Mouse (Mus musculus) heart, embryonic 10.5 days (tissue): ENCODE measurements around the gene Reck. TPM values are rescaled to one million over a fixed set of nuclear protein-coding genes. Genes with fewer than 3 reads are reported as not detected.

Source experiments
- DNase-seq: peaks from one replicate; pipeline ENCODE4 v3.0.0-alpha.2; 2017; ENCODE audit warnings: low spot score
- H3K27ac ChIP-seq: fragments of 300-500 bp; sonication (generic); 2 replicates; pipeline ENCODE4 v1.5.1; 2016; ENCODE audit warnings: mild to moderate bottlenecking
- H3K27me3 ChIP-seq: fragments of 300-500 bp; sonication (generic); 2 replicates; pipeline ENCODE4 v1.6.1; 2016; ENCODE audit warnings: mild to moderate bottlenecking; ENCODE audit not compliant: poor library complexity, insufficient read depth, severe bottlenecking
- H3K36me3 ChIP-seq: fragments of 300-500 bp; sonication (generic); 2 replicates; pipeline ENCODE4 v1.6.1; 2016; ENCODE audit warnings: mild to moderate bottlenecking, moderate library complexity
- H3K4me1 ChIP-seq: fragments of 300-500 bp; sonication (generic); 2 replicates; pipeline ENCODE4 v1.6.1; 2016; ENCODE audit warnings: mild to moderate bottlenecking
- H3K4me3 ChIP-seq: fragments of 300-500 bp; sonication (generic); 2 replicates; pipeline ENCODE4 v1.5.1; 2016; ENCODE audit warnings: mild to moderate bottlenecking, moderate library complexity
- H3K9me3 ChIP-seq: fragments of 300-500 bp; sonication (generic); 2 replicates; pipeline ENCODE4 v1.6.1; 2016; ENCODE audit warnings: mild to moderate bottlenecking, moderate library complexity
- WGBS: fragments of 180-500 bp; shearing (Covaris S2); methylation state at CpG from one replicate; pipeline ENCODE4 v1.1.7; 2016; 5-methylcytosine and 5-hydroxymethylcytosine counted together
- polyA plus RNA-seq: library from polyadenylated mRNA; unstranded; fragments of >200 nt; fragmentation: Nextera tagmentation; extraction: Ambion mirVana; gene quantifications from 2 replicates; pipeline ENCODE4 v1.2.1, GENCODE M21; 2016

Gene Reck
- polyA plus RNA-seq, 1 experiment from 2014 or later: 17.4 TPM

DNA sequence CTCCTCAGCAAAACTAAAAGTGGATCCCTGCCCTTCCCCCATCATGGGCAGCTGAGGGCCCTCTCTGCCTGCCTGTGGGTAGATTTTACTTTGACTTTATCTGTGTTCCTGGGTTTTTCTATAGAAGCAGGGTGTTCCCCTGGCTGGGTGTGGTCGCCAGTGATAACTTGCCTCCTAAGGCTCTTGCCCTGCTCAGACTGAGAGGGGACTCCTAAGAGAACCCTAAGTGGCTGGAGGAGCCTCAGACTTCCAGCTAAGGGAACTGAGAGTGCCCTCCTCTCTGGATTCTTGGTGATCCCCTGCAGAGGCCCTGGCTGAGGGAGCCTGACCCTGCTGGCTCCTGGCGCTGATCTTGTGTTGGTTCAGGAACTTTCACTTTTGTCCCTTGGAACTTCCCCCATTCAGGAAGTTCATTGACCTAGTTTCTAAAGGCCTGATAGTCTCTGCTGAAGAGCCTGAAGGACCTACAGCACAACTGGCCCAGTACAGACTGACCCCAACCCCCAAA, 89.0 kb downstream of the Reck start:
- DNase-seq: no peak
- peak overlapping the region; percentile 10; the same call in 1 of the 2 replicates for H3K4me3 ChIP-seq
- H3K9me3 ChIP-seq: no peaks in the 10 kb centered on the region
- peak overlapping the region; percentile 85 for H3K27ac ChIP-seq
- H3K27me3 ChIP-seq: no peaks in the 10 kb centered on the region
- peaks cover 66% of the 10 kb centered on the region for H3K4me1 ChIP-seq
- 20% methylated on average over 2 of the region's 2 CpGs for WGBS
- no peaks in the 10 kb centered on the region for H3K36me3 ChIP-seq

DNA sequence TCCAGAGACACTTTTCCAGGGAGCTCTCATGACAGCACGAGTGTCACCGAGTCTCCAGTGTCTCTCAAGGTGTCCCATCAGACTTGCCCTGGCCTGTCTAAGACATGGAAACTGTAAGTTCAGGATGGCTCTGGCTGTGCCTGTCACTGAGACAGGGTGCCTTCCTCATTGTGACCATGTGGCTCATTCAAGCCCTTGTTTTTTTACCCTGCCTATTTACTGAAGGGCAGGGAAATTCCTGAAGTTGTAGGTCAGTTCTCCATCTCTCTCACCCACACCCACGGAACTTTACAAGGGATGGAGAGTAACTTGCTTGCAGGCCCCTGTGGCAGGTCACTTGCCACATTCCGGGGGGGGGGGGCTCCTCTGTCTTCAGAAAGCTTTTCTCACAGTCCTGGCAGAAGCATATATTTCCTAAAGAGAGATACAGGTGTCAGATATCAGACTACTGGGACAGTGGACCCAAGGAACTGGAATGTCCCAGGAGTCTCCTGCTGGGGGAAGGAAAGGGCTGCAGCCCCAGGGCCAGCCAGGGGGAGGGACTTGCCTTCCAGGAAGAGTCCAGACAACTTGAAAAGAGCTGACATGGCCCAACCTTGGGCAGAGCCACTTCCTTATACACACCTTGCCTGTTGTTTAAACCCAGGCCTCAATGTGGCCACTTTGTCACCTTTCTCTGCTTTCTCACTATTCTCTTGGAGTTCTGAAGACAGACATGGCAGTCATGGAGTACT, 89.8 kb downstream of the Reck start:
- 23% methylated on average over 4 of the region's 4 CpGs for WGBS
- Histone ChIP-seq H3K9me3 (no peaks in the 10 kb centered on the region), H3K27ac (peak overlapping the region; percentile 85), H3K36me3 (no peaks in the 10 kb centered on the region), H3K27me3 (no peaks in the 10 kb centered on the region), H3K4me3 (no peak overlapping the region), H3K4me1 (peaks cover 66% of the 10 kb centered on the region)
- no peak for DNase-seq

DNA sequence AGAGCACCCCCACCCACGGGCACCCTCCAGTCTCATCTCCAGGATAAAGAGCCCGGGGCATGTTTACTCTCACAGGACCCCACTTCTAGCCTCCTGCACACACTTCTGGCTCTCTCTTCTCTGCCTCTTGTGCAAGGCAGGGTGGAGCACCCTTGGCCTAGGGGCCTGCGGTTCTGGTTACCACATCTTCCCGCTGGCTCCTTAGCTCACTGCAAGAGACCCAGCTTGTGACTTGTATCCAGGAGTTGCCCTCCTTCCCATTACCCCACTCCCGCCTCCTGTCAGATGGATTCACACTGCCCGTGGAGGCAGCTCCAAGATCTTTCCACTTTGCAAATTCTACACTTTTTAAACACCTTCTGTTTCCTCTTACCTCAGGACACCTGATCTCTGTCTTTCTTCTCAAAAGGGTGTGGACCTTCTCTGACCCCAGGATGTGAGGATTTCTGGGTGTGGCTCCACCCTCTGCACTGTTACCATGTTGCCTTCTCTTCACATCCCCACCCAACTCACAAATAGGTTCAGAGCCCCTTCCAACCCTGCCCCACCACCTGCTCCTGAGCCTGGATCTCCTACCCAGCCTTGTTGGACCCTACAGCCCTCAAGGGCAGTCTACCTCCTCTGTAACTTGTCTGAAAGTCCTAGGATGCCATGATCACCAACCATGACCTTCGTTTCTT, 90.7 kb downstream of the Reck start:
- H3K4me3 ChIP-seq: no peak overlapping the region
- peaks cover 8% of the 10 kb centered on the region for H3K36me3 ChIP-seq
- H3K4me1 ChIP-seq: peaks cover 68% of the 10 kb centered on the region
- H3K9me3 ChIP-seq: no peaks in the 10 kb centered on the region
- H3K27ac ChIP-seq: peak overlapping the region; percentile 85; the same call in 1 of the 2 replicates
- WGBS: 85% methylated on average over 7 of the region's 7 CpGs
- no peaks in the 10 kb centered on the region for H3K27me3 ChIP-seq
- DNase-seq: no peak

- peaks cover 81% of the 10 kb centered on the region for H3K4me1 ChIP-seq
- WGBS: 44% methylated on average over 13 of the region's 13 CpGs
- peak overlapping the region; percentile 72 for H3K27ac ChIP-seq
- DNase-seq: no peak
- H3K4me3 ChIP-seq: no peak overlapping the region
- H3K9me3 ChIP-seq: no peaks in the 10 kb centered on the region
- H3K36me3 ChIP-seq: peaks cover 9% of the 10 kb centered on the region
- no peaks in the 10 kb centered on the region for H3K27me3 ChIP-seq
Observed at GRCm38 (mm10) chr4:43968650-43969049, 93.3 kb downstream of the Reck start.

DNA sequence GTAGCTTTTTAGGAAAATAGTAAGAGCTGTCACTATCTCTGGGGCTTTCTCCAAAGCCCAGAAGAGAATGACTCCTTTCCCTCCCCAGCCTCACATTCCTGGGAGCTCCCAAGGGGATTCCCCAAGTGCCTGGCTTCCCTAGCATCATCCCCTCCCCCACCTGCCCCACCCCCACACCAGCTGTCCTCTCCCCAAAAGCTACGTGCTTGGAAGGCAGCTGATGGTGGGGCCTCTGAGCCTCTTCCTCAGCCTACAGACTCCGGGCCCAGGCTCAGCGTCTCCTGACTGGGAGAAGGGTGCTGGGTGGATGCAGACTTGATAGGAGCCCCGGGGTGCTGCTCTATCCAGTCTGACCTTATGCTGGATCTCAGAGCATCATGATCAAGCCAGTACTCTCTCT, 94.0 kb downstream of the Reck start:
- Histone ChIP-seq H3K36me3 (peaks cover 12% of the 10 kb centered on the region), H3K27me3 (no peaks in the 10 kb centered on the region), H3K4me3 (no peak overlapping the region), H3K9me3 (no peaks in the 10 kb centered on the region), H3K4me1 (peaks cover 76% of the 10 kb centered on the region), H3K27ac (peak overlapping the region; percentile 53)
- no peak for DNase-seq
- 16% methylated on average over 4 of the region's 4 CpGs for WGBS

DNA sequence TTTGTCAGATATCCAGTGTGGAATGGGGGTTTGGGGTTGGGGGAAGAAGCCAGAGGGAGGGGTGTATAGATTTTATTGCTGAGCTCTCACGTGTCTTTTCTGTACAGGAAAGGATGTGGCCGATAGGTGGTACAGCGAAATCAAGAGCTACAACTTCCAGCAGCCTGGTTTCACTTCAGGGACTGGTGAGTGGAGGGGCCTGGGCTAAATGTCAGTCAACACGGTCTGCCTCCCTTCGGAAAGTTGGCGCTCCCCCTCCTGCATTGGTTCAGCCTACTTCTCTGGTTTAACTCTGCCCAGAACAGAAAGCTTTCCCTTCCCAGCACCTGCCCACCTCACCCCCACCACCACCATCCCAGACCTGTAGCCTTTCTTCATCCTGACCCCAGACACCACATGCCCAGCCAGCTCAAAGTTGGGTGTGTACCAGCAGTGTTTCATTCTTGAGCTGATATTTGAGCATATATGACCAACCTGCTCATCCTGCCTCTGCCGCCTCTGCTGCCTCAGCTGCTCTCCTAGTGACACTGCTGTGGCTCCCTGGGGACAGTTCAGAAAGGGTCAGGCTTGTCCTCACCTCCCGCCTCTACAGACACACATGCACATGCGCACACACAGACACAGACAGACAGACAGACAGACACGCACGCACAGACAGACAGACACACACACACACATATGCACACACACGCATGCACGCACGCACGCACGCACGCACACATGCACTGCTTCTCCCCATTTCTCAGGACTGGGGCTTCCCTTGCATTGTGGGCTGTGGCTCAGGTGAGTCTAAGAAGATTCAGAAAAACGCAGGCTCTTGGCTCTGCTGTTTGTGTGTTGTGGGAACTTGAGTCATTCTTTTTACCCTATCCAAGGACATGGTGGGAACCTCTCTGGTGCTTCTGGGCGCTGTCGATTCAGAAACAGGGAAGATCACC, 95.3 kb downstream of the Reck start:
- peaks cover 63% of the 10 kb centered on the region for H3K4me1 ChIP-seq
- H3K27me3 ChIP-seq: no peaks in the 10 kb centered on the region
- WGBS: 82% methylated on average over 20 of the region's 20 CpGs
- no peak overlapping the region for H3K4me3 ChIP-seq
- peaks cover 15% of the 10 kb centered on the region for H3K36me3 ChIP-seq
- peak overlapping the region; percentile 53; the same call in 1 of the 2 replicates for H3K27ac ChIP-seq
- no peaks in the 10 kb centered on the region for H3K9me3 ChIP-seq
- DNase-seq: no peak

DNA sequence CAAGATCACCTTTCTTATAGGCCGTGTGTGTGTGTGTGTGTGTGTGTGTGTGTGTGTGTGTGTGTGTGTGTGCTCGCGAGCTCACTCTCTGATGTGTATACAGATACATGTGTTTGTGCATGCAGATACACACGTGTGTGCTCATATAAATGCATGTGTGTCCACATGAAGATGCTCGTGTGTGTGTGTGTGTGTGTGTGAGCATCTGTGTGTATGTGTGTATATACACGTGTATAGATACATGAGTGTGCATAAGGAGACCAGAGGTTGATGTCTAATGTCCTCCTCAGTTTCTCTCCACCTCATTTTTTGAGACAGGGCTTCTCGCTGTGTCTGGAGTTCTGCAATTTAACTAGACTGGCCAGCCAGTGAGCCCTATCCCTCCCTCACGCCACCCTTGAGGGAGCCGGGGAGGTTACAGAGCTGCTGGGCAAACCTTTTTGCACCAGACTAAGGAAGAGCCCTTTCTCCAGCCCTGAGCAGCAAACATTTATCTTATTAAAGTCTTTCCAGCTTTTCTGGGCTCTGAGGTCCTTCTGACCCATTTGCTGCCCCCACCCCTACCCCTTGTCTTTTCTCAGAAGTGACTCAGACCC, 96.3 kb downstream of the Reck start:
- H3K4me1 ChIP-seq: peaks cover 54% of the 10 kb centered on the region
- DNase-seq: no peak
- H3K27me3 ChIP-seq: no peaks in the 10 kb centered on the region
- 62% methylated on average over 9 of the region's 9 CpGs for WGBS
- H3K9me3 ChIP-seq: no peaks in the 10 kb centered on the region
- peaks cover 15% of the 10 kb centered on the region for H3K36me3 ChIP-seq
- H3K4me3 ChIP-seq: peak overlapping the region; percentile 38
- H3K27ac ChIP-seq: peak overlapping the region; percentile 83

- H3K36me3 ChIP-seq: peaks cover 15% of the 10 kb centered on the region
- peaks cover 54% of the 10 kb centered on the region for H3K4me1 ChIP-seq
- H3K27me3 ChIP-seq: no peaks in the 10 kb centered on the region
- DNase-seq: no peak
- peak overlapping the region; percentile 83 for H3K27ac ChIP-seq
- WGBS: 2% methylated on average over 8 of the region's 8 CpGs
- peak overlapping the region; percentile 38 for H3K4me3 ChIP-seq
- H3K9me3 ChIP-seq: no peaks in the 10 kb centered on the region
Observed at GRCm38 (mm10) chr4:43972137-43972591, 96.8 kb downstream of the Reck start.

DNA sequence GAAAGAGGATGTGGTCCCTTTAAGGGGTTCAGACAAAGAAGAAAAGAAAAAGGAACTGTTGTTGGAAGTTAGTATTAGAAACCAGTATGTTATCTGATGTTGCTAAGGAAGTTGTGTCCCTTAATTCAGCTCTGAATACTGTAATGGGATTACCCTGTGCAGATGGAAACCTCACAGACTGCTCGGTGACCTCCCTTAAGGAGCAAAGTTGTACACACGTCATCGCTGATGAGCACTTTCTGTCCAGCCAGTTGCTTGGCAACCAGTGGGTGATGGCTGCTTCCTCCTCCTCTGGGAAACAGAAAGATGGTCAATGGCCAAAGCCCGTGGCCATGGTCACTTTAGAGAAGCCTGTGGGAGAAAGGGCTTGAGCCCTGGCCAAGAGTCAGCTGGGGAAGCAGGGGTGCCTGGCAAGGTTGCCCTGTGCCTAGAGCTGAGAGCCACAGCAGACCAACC, 98.2 kb downstream of the Reck start:
- Histone ChIP-seq H3K27me3 (no peaks in the 10 kb centered on the region), H3K27ac (no peak overlapping the region), H3K36me3 (peaks cover 15% of the 10 kb centered on the region), H3K4me3 (no peak overlapping the region), H3K9me3 (no peaks in the 10 kb centered on the region), H3K4me1 (peaks cover 48% of the 10 kb centered on the region)
- DNase-seq: no peak
- 63% methylated on average over 4 of the region's 4 CpGs for WGBS

- 80% methylated on average over 10 of the region's 10 CpGs for WGBS
- Histone ChIP-seq H3K27ac (no peak overlapping the region), H3K4me1 (peaks cover 41% of the 10 kb centered on the region), H3K36me3 (peaks cover 15% of the 10 kb centered on the region), H3K9me3 (no peaks in the 10 kb centered on the region), H3K27me3 (no peaks in the 10 kb centered on the region), H3K4me3 (no peak overlapping the region)
- DNase-seq: no peak
Observed at GRCm38 (mm10) chr4:43974914-43975616, 99.7 kb downstream of the Reck start.

- DNase-seq: no peak
- 80% methylated on average over 6 of the region's 6 CpGs for WGBS
- H3K4me1 ChIP-seq: peaks cover 36% of the 10 kb centered on the region
- no peak overlapping the region for H3K4me3 ChIP-seq
- no peak overlapping the region for H3K27ac ChIP-seq
- H3K27me3 ChIP-seq: no peaks in the 10 kb centered on the region
- no peaks in the 10 kb centered on the region for H3K9me3 ChIP-seq
- H3K36me3 ChIP-seq: 0 out of 2 replicates have a peak, but pooled peaks cover 7% of the 10 kb centered on the region
Observed at GRCm38 (mm10) chr4:43976223-43976740, 101.0 kb downstream of the Reck start.
